Mouse (Mus musculus) left cerebral cortex, postnatal 4 days (tissue): ENCODE data around the gene Nanos1. TPM values are rescaled to one million over a fixed set of nuclear protein-coding genes. Genes with fewer than 3 reads are reported as not detected.

ENCODE experiments used
- DNase-seq: peaks from one replicate; pipeline ENCODE4 v3.0.0-alpha.2; 2022
- intact Hi-C: fragments of 180-260 bp; cut with DNase I; formaldehyde crosslinking; loops from one replicate; pipeline ENCODE4 v1.15.1; 2025
- total RNA-seq, 2 experiments: library from RNA; stranded (reverse); gene quantifications; 2 replicates each; pipeline ENCODE4 v1.2.3; 2021

The Nanos1 gene
- 10 to 100 TPM; 16.2 to 17.0 TPM for total RNA-seq

GRCm38 (mm10) chr19:60755438-60756191 is at the start of gene Nanos1:
Nanos1 (plus strand) TSS chr19:60755987.
- peak; percentile 93 for DNase-seq
- intact Hi-C loops = loop anchor here (10.0 kb wide), 2 partner anchors 181 to 321 kb away; no protein-coding TSS in a partner anchor

- no peak for DNase-seq
- intact Hi-C loops = no loop called here
Measured at GRCm38 (mm10) chr19:60709193-60709900, 46.4 kb upstream of the Nanos1 start.

- intact Hi-C loops = no loop called here
- DNase-seq = no peak
Measured at GRCm38 (mm10) chr19:60710196-60710595, 45.6 kb upstream of the Nanos1 start.

DNA sequence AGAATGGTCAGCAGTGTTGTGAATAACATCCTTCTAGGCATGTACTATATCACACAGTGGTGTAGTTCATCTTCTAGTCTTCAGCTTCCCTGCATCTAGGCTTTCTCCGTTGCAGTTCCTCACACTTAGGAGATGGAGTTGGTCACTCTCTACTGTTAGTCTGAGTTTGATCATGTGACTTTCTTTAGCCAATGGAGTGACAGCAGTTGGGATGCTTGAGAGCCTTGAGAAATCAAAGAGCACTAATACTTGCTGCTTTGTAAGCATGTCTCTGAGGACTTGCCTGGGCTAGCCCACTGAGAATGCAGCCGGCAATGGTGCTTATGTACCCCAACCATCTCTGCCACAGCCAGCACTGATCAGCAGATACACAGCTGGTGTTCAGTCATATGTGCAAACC is 43.2 kb upstream of the Nanos1 start:
- intact Hi-C loops = no loop called here
- DNase-seq = no peak

DNA sequence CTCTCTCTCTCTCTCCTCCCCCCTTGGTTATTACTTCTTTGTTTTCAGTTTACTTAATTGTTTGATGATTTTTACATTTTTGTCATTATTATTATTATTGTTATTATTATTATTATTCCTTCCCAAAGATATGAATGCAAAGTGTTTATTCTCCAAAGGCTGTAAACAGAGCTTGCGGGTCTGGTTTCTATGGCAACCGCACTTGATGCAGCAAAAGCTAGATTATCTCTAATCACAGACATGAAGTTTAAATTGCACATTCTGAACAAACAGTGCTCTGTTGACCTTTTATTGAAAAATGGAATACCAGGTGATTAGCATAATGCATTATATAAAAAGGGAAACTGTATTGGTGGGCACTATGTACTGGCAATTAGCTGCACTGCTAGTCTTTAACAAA is 39.4 kb upstream of the Nanos1 start:
- no peak for DNase-seq
- intact Hi-C loops = no loop called here

DNA sequence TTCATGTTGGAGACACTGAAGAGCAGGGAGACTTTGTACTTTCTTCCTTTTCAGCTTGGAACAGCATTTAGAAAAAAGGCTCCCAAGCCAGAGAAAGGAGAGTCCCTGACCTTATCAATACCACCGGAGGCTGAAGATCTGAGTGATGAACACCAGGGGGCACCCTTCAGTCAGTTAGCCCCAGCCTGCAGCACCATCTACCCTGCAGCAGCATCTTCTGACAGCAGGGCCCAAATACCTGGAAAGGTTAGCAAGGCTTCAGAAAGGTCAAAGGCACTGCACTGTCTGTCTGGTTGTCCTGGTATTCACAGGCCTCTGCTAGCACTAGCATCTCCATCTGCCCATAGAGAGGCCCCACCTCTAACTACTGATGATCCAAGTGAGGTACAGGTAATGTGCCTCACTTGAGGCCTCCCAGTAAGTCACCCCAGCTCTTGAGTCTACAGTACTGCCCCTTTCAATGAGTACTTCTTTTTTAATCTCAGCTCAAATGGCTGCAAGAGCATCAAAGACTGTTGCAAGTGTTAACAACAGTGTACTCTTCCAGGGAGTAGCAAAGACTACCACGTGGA is 25.4 kb upstream of the Nanos1 start:
- intact Hi-C loops = no loop called here
- DNase-seq = peak; percentile 28

DNA sequence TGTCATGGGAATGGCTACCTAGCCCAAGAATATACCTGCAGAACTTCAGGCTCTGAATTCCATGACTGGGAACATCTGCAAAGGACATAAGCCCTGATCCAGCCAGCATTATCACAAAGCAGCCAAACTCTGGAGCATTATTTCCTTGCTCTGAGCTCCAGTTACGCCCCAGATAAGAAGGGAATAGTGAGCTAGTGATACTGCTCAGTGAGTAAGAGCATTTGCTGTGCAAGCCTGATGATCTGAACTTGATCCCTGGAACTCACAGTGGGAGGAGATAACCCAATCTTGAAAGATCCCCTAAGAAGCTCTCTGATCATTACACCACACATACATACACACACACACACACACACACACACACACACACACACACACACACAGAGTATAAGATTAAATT is 24.5 kb upstream of the Nanos1 start:
- no peak for DNase-seq
- intact Hi-C loops = no loop called here

DNA sequence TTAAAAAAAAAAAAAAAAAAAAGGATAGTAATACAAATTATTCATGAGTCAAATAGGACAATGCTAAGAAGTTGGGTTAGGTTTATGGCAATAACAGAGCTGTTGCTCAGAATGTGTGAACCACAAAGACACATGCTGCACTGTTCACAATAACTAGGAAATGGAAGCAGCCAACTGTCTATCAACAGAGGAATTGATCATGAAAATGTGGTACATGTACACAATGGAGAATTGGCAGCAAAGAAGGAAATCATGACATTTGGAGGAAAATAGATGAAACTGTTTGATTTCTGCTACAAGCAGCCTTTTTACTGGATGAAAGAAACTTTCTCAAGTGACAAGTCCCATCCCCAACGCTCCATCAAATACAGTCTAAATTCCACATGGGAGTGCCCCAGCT is 23.8 kb upstream of the Nanos1 start:
- no peak for DNase-seq
- intact Hi-C loops = no loop called here

DNA sequence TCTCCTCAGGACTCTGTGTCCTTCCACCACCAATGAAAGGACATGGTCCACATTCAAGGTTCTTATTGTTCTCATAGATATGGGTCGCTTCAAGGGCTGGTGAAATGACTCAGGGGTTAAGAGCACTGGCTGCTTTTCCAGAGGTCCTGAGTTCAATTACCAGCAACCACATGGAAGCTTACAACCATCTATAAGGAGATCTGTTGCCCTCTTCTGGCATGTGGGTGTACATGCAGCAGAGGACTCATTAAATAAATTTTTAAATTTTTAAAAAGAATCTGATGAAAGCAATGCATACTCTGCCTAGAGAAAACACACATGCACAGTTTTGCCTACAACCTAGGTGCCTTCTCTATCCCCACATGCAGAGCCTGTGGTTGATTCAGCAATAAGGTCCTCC is 15.2 kb upstream of the Nanos1 start:
- DNase-seq = no peak
- intact Hi-C loops = no loop called here

GRCm38 (mm10) chr19:60743767-60744547 is 11.8 kb upstream of the Nanos1 start:
- intact Hi-C loops = no loop called here

GRCm38 (mm10) chr19:60747801-60748200 is 8.0 kb upstream of the Nanos1 start:
- intact Hi-C loops = no loop called here
- DNase-seq = no peak

More at GRCm38 (mm10) chr19:60743767-60744547, 11.8 kb upstream of the Nanos1 start:
- DNase-seq = no peak

GRCm38 (mm10) chr19:60756192-60757098 is 658 bp downstream of the Nanos1 start:
- DNase-seq = peak; percentile 43
- intact Hi-C loops = loop anchor here (10.0 kb wide), 2 partner anchors 182 to 322 kb away; no protein-coding TSS in a partner anchor

DNA sequence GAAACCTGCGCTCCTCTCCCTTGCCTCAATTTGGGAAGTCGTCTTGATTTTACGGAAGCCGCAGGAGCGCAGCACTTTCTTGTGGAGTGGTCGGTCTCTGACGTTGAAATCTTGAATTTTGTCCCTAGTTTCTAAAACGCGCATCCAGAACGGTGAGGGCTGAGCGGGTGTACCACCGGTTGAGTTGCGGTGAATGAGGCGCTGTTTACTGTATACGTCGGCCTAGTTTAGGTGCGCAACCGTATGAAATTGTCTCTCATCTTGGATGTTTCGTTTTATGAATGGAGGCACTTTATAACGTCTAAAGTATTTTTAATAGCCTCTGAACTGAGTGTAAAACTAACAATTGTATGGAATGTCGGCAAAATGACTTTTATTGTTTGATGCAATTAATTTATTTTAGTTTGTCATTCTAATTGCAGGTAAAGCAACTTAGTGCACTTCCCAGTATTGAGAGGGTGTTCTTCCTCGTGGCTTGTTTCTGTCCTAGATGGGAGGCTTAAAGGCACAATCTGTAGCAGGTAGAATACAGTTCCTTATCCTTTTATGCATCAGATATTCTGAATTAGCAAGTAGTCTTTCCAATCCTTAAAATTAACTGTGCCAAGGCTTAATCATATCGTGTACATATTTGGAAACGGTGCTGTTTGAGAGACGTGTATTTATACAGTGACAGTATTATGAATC is 1.5 kb downstream of the Nanos1 start:
- no peak for DNase-seq
- intact Hi-C loops = loop anchor here (10.0 kb wide), 2 partner anchors 182 to 322 kb away; no protein-coding TSS in a partner anchor

- intact Hi-C loops = loop anchor here (10.0 kb wide), 2 partner anchors 184 to 324 kb away; no protein-coding TSS in a partner anchor
- no peak for DNase-seq
Measured at GRCm38 (mm10) chr19:60758896-60759835, 3.4 kb downstream of the Nanos1 start.

GRCm38 (mm10) chr19:60773366-60773765 is 17.6 kb downstream of the Nanos1 start:
- intact Hi-C loops = loop anchor here (5.0 kb wide), 1 partner anchor 44 kb away; no protein-coding TSS in a partner anchor

GRCm38 (mm10) chr19:60782034-60782433 is 26.2 kb downstream of the Nanos1 start:
- no peak for DNase-seq
- intact Hi-C loops = no loop called here

More at GRCm38 (mm10) chr19:60773366-60773765, 17.6 kb downstream of the Nanos1 start:
- no peak for DNase-seq

- no peak for DNase-seq
- intact Hi-C loops = no loop called here
Measured at GRCm38 (mm10) chr19:60784712-60785111, 28.9 kb downstream of the Nanos1 start.
